Mouse (Mus musculus): ENCODE measurements around the gene Atxn7l3. TPM values are rescaled to one million over a fixed set of nuclear protein-coding genes. Genes with fewer than 3 reads are reported as not detected.

The Atxn7l3 gene
- polyA plus RNA-seq, 2 experiments: 3.6 to 11.6 TPM

GRCm38 (mm10) chr11:102339195-102339594, 42.8 kb upstream of the Atxn7l3 start:
- H3K36me3 ChIP-seq (replicated peaks; ENCODE audit: control insufficient read depth, insufficient read depth, low read depth): no peaks in the 10 kb centered on the region
- ATAC-seq (ENCODE audit: insufficient read depth) (no peak), DNase-seq (ENCODE audit: low read depth in 3 of 3, low spot score in 3 of 3) (no peak)
- H3K4me1 ChIP-seq (replicated peaks; ENCODE audit: control insufficient read depth in 2 of 2, insufficient read depth in 2 of 2, low read length in 1 of 2): no peaks in the 10 kb centered on the region
- WGBS (ENCODE audit: insufficient replicate concordance): 71% methylated on average over 11 of the region's 11 CpGs
- H3K27ac ChIP-seq: no peak overlapping the region
- no peak overlapping the region for H3K4me3 ChIP-seq (ENCODE audit: insufficient read depth in 1 of 2, low read depth in 2 of 2, low read length in 2 of 2)
- no peaks in the 10 kb centered on the region; the same call in 1 of the 2 replicates for H3K27me3 ChIP-seq (ENCODE audit: control insufficient read depth, insufficient read depth, low read length)
- H3K9ac ChIP-seq (replicated peaks): no peak overlapping the region
- no peak for TF ChIP-seq CTCF (IDR thresholded peaks at IDR 0.05; ENCODE audit: low read depth)
- no peak for TF ChIP-seq EP300 (IDR thresholded peaks at IDR 0.05; ENCODE audit: low read depth)
- H3K9me3 ChIP-seq (ENCODE audit: control insufficient read depth, low read length): no peaks in the 10 kb centered on the region
- no peak overlapping the region for H3K4me2 ChIP-seq (ENCODE audit: low read depth)

GRCm38 (mm10) chr11:102338561-102338960, 42.1 kb upstream of the Atxn7l3 start:
- H3K36me3 ChIP-seq (replicated peaks; ENCODE audit: control insufficient read depth, insufficient read depth, low read depth): no peaks in the 10 kb centered on the region
- no peak overlapping the region for H3K4me2 ChIP-seq (ENCODE audit: low read depth)
- TF ChIP-seq EP300 (IDR thresholded peaks at IDR 0.05; ENCODE audit: low read depth) (no peak), CTCF (IDR thresholded peaks at IDR 0.05; ENCODE audit: low read depth) (no peak)
- no peak overlapping the region for H3K9ac ChIP-seq (replicated peaks)
- no peaks in the 10 kb centered on the region for H3K4me1 ChIP-seq (replicated peaks; ENCODE audit: control insufficient read depth in 2 of 2, insufficient read depth in 2 of 2, low read length in 1 of 2)
- H3K9me3 ChIP-seq (ENCODE audit: control insufficient read depth, low read length): no peaks in the 10 kb centered on the region
- H3K27me3 ChIP-seq (ENCODE audit: control insufficient read depth, insufficient read depth, low read length): no peaks in the 10 kb centered on the region; the same call in 1 of the 2 replicates
- DNase-seq (ENCODE audit: low read depth in 3 of 3, low spot score in 3 of 3) (no peak), ATAC-seq (ENCODE audit: insufficient read depth) (no peak)
- no peak overlapping the region for H3K4me3 ChIP-seq (ENCODE audit: insufficient read depth in 1 of 2, low read depth in 2 of 2, low read length in 2 of 2)
- H3K27ac ChIP-seq: no peak overlapping the region
- WGBS (ENCODE audit: insufficient replicate concordance): 15% methylated on average over 3 of the region's 3 CpGs

- Histone ChIP-seq H3K4me2 (ENCODE audit: low read depth) (no peak overlapping the region), H3K27ac (no peak overlapping the region), H3K4me3 (ENCODE audit: insufficient read depth in 1 of 2, low read depth in 2 of 2, low read length in 2 of 2) (no peak overlapping the region), H3K36me3 (replicated peaks; ENCODE audit: control insufficient read depth, insufficient read depth, low read depth) (no peaks in the 10 kb centered on the region), H3K27me3 (ENCODE audit: control insufficient read depth, insufficient read depth, low read length) (no peaks in the 10 kb centered on the region; the same call in 1 of the 2 replicates), H3K9ac (replicated peaks) (no peak overlapping the region), H3K4me1 (replicated peaks; ENCODE audit: control insufficient read depth in 2 of 2, insufficient read depth in 2 of 2, low read length in 1 of 2) (no peaks in the 10 kb centered on the region), H3K9me3 (ENCODE audit: control insufficient read depth, low read length) (no peaks in the 10 kb centered on the region)
- 60% methylated on average over 1 of the region's 1 CpGs for WGBS (ENCODE audit: insufficient replicate concordance)
- DNase-seq (ENCODE audit: low read depth in 3 of 3, low spot score in 3 of 3): no peak
- no peak for TF ChIP-seq EP300 (IDR thresholded peaks at IDR 0.05; ENCODE audit: low read depth)
- no peak for TF ChIP-seq CTCF (IDR thresholded peaks at IDR 0.05; ENCODE audit: low read depth)
- ATAC-seq (ENCODE audit: insufficient read depth): no peak
Measured at GRCm38 (mm10) chr11:102337921-102338320, 41.5 kb upstream of the Atxn7l3 start.

GRCm38 (mm10) chr11:102336191-102336590, 39.8 kb upstream of the Atxn7l3 start:
- WGBS (ENCODE audit: insufficient replicate concordance): 54% methylated on average over 1 of the region's 1 CpGs

GRCm38 (mm10) chr11:102334973-102335700, 38.7 kb upstream of the Atxn7l3 start:
- Histone ChIP-seq H3K27me3 (ENCODE audit: control insufficient read depth, insufficient read depth, low read length) (no peaks in the 10 kb centered on the region; the same call in 1 of the 2 replicates), H3K4me2 (ENCODE audit: low read depth) (no peak overlapping the region), H3K27ac (no peak overlapping the region)

More at GRCm38 (mm10) chr11:102336191-102336590, 39.8 kb upstream of the Atxn7l3 start:
- no peak for TF ChIP-seq EP300 (IDR thresholded peaks at IDR 0.05; ENCODE audit: low read depth)
- TF ChIP-seq CTCF (IDR thresholded peaks at IDR 0.05; ENCODE audit: low read depth): no peak
- DNase-seq (ENCODE audit: low read depth in 3 of 3, low spot score in 3 of 3) (no peak), ATAC-seq (ENCODE audit: insufficient read depth) (no peak)
- Histone ChIP-seq H3K36me3 (replicated peaks; ENCODE audit: control insufficient read depth, insufficient read depth, low read depth) (no peaks in the 10 kb centered on the region), H3K4me2 (ENCODE audit: low read depth) (no peak overlapping the region), H3K9me3 (ENCODE audit: control insufficient read depth, low read length) (no peaks in the 10 kb centered on the region), H3K4me1 (replicated peaks; ENCODE audit: control insufficient read depth in 2 of 2, insufficient read depth in 2 of 2, low read length in 1 of 2) (no peaks in the 10 kb centered on the region), H3K9ac (replicated peaks) (no peak overlapping the region), H3K4me3 (ENCODE audit: insufficient read depth in 1 of 2, low read depth in 2 of 2, low read length in 2 of 2) (no peak overlapping the region), H3K27me3 (ENCODE audit: control insufficient read depth, insufficient read depth, low read length) (no peaks in the 10 kb centered on the region; the same call in 1 of the 2 replicates), H3K27ac (no peak overlapping the region)

More at GRCm38 (mm10) chr11:102334973-102335700, 38.7 kb upstream of the Atxn7l3 start:
- no peak overlapping the region for H3K4me3 ChIP-seq (ENCODE audit: insufficient read depth in 1 of 2, low read depth in 2 of 2, low read length in 2 of 2)
- DNase-seq (ENCODE audit: low read depth in 3 of 3, low spot score in 3 of 3) (no peak), ATAC-seq (ENCODE audit: insufficient read depth) (no peak)
- TF ChIP-seq CTCF (IDR thresholded peaks at IDR 0.05; ENCODE audit: low read depth) (no peak), EP300 (IDR thresholded peaks at IDR 0.05; ENCODE audit: low read depth) (no peak)
- H3K36me3 ChIP-seq (replicated peaks; ENCODE audit: control insufficient read depth, insufficient read depth, low read depth): no peaks in the 10 kb centered on the region
- H3K4me1 ChIP-seq (replicated peaks; ENCODE audit: control insufficient read depth in 2 of 2, insufficient read depth in 2 of 2, low read length in 1 of 2): no peaks in the 10 kb centered on the region
- no peak overlapping the region for H3K9ac ChIP-seq (replicated peaks)
- no peaks in the 10 kb centered on the region for H3K9me3 ChIP-seq (ENCODE audit: control insufficient read depth, low read length)
- WGBS (ENCODE audit: insufficient replicate concordance): 35% methylated on average over 9 of the region's 9 CpGs

All from liver, embryonic 14.5 days (tissue).